Comparison of ENCODE assay signal across 8 mouse cellular contexts in genomic region chr13:48273451-48274069, GRCm38 (mm10). TPM values are rescaled to one million over a fixed set of nuclear protein-coding genes. Genes with fewer than 3 reads are reported as not detected.
DNase-seq lines count a peak whose midpoint lies in the region; ATAC-seq and TF ChIP-seq lines count a peak whose summit lies in the region.

No protein-coding gene starts in this region.

- H3K27me3 ChIP-seq in cerebellum, adult 2 months (ENCODE audit: control insufficient read depth, insufficient read depth, low read length), result no peaks in the 10 kb centered on the region; the same call in 1 of the 2 replicates
- no peaks in the 10 kb centered on the region for H3K27me3 ChIP-seq in forebrain, postnatal 0 days (ENCODE audit: insufficient read depth, low read length)
- H3K27me3 ChIP-seq in hindbrain, embryonic 14.5 days (ENCODE audit: control insufficient read depth, insufficient read depth, low read length), result no peaks in the 10 kb centered on the region

- H3K4me1 ChIP-seq in cerebellum, adult 2 months (ENCODE audit: control insufficient read depth, insufficient read depth, low read length), result no peaks in the 10 kb centered on the region
- no peaks in the 10 kb centered on the region for H3K4me1 ChIP-seq in forebrain, postnatal 0 days (ENCODE audit: insufficient read depth)
- H3K4me1 ChIP-seq in hindbrain, embryonic 14.5 days (replicated peaks; ENCODE audit: control insufficient read depth, insufficient read depth, low read length), result peaks cover 25% of the 10 kb centered on the region

- peak; percentile 90 for ATAC-seq in forebrain, postnatal 0 days
- peak; percentile 66; the same call in 1 of the 2 replicates for ATAC-seq in hindbrain, embryonic 14.5 days (ENCODE audit: low FRiP score)

- TF ChIP-seq CTCF in cerebellum, adult 2 months (IDR thresholded peaks at IDR 0.05; ENCODE audit: borderline replicate concordance, insufficient read depth, low read depth, low read length), result peak; percentile 65
- TF ChIP-seq CTCF in forebrain, postnatal 0 days (IDR thresholded peaks at IDR 0.05; ENCODE audit: low read depth), result peak; percentile 86

- peak overlapping the region; percentile 39 for H3K4me2 ChIP-seq in forebrain, postnatal 0 days (ENCODE audit: low read depth)
- peak overlapping the region; percentile 42 for H3K4me2 ChIP-seq in hindbrain, embryonic 14.5 days (replicated peaks)

- DNase-seq in ES-CJ7 (ENCODE audit: low read depth, low spot score), result peak; percentile 90
- DNase-seq in cerebellum, adult 2 months, result peak; percentile 13 to 16
- DNase-seq in forebrain, postnatal 0 days, result peak; percentile 80
- DNase-seq in hindbrain, embryonic 14.5 days (ENCODE audit: low spot score), result peak; percentile 71
- peak; percentile 23 for DNase-seq in left cerebral cortex, adult 11 months (ENCODE audit: low spot score)
- DNase-seq in lung, postnatal 10 days, result peak; percentile 61
- DNase-seq in right cerebral cortex, postnatal 10 days (ENCODE audit: low spot score in 2 of 2), result peak; percentile 64 to 74
- no peak for DNase-seq in thymus, postnatal 10 days (ENCODE audit: low spot score in 2 of 2)

- no peaks in the 10 kb centered on the region for H3K36me3 ChIP-seq in forebrain, postnatal 0 days (ENCODE audit: insufficient read depth)
- no peaks in the 10 kb centered on the region for H3K36me3 ChIP-seq in hindbrain, embryonic 14.5 days (replicated peaks; ENCODE audit: control insufficient read depth, insufficient read depth)

- H3K4me3 ChIP-seq in cerebellum, adult 2 months (replicated peaks; ENCODE audit: insufficient read depth, low read depth, low read length), result no peak overlapping the region
- no peak overlapping the region for H3K4me3 ChIP-seq in forebrain, postnatal 0 days (ENCODE audit: low read depth, low read length)
- H3K4me3 ChIP-seq in hindbrain, embryonic 14.5 days (replicated peaks; ENCODE audit: low read length), result no peak overlapping the region

- H3K9ac ChIP-seq in forebrain, postnatal 0 days, result no peak overlapping the region
- no peak overlapping the region for H3K9ac ChIP-seq in hindbrain, embryonic 14.5 days

- TF ChIP-seq POLR2A in cerebellum, adult 2 months (IDR thresholded peaks at IDR 0.05; ENCODE audit: borderline replicate concordance, insufficient read depth, low read length), result no peak

- H3K27ac ChIP-seq in cerebellum, adult 2 months (ENCODE audit: insufficient read depth, low read length), result no peak overlapping the region
- H3K27ac ChIP-seq in forebrain, postnatal 0 days (ENCODE audit: low read depth, low read length), result no peak overlapping the region
- H3K27ac ChIP-seq in hindbrain, embryonic 14.5 days, result no peak overlapping the region

- no peaks in the 10 kb centered on the region for H3K9me3 ChIP-seq in forebrain, postnatal 0 days (ENCODE audit: low read length)
- H3K9me3 ChIP-seq in hindbrain, embryonic 14.5 days (ENCODE audit: control insufficient read depth, low read length), result no peaks in the 10 kb centered on the region

- WGBS in cerebellum, adult 2 months, result 3% methylated on average over 15 of the region's 15 CpGs
- WGBS in forebrain, postnatal 0 days, result 3% methylated on average over 15 of the region's 15 CpGs
- 8% methylated on average over 15 of the region's 15 CpGs for WGBS in hindbrain, embryonic 14.5 days

RNA-seq across cellular contexts. Expression of gene Id4, which starts 12.5 kb away (rescaled TPM):
- 38.5 and 44.6 TPM in 2 replicates for polyA plus RNA-seq in cerebellum, adult 2 months (2012; rRNA removed)
- 100 and 152 TPM in 2 replicates for total RNA-seq in forebrain, postnatal 0 days (2014; rRNA removed)
- 32.6 and 80.8 TPM in 2 replicates for polyA plus RNA-seq in forebrain, postnatal 0 days (2015; fragmentation: Nextera tagmentation; extraction: Ambion mirVana)
- 91.5 and 100 TPM in 2 replicates for polyA plus RNA-seq in hindbrain, embryonic 14.5 days (2014; fragmentation: Nextera tagmentation; extraction: Ambion mirVana)

Comparison
In these comparisons a context has a peak if more than half of its experiments do, and no peak if none do; other contexts are left out.
1. DNase-seq: peak in ES-CJ7 (single experiment), cerebellum, adult 2 months (2 of 2), forebrain, postnatal 0 days (single experiment), hindbrain, embryonic 14.5 days (single experiment), left cerebral cortex, adult 11 months (single experiment), lung, postnatal 10 days (single experiment) and right cerebral cortex, postnatal 10 days (2 of 2); none in thymus, postnatal 10 days (0 of 2).